Mouse (Mus musculus) forebrain, postnatal 0 days (tissue): ENCODE results near the gene Hebp1. TPM values are rescaled to one million over a fixed set of nuclear protein-coding genes. Genes with fewer than 3 reads are reported as not detected.

Source experiments
- ATAC-seq: fragments of 200-750 bp; cut with Nextera tagmentation; 2 replicates; pipeline ENCODE4 v1.8.0; 2017; ENCODE audit warnings: mild to moderate bottlenecking, moderate library complexity
- DNase-seq: peaks from one replicate; pipeline ENCODE4 v3.0.0-alpha.2; 2015
- H3K27ac ChIP-seq: fragments of 300-500 bp; sonication (generic); 2 replicates; pipeline ENCODE4 v1.5.1; 2014; ENCODE audit warnings: low read depth, mild to moderate bottlenecking, antibody characterized with exemption, low read length, moderate library complexity, mixed read lengths
- H3K27me3 ChIP-seq: fragments of 300-500 bp; sonication (generic); 2 replicates; pipeline ENCODE4 v1.6.1; 2014; ENCODE audit warnings: mild to moderate bottlenecking, low read length, mixed read lengths; ENCODE audit not compliant: insufficient read depth
- H3K36me3 ChIP-seq: fragments of 300-500 bp; sonication (generic); 2 replicates; pipeline ENCODE4 v1.6.1; 2014; ENCODE audit warnings: mild to moderate bottlenecking, moderate library complexity; ENCODE audit not compliant: insufficient read depth
- H3K4me1 ChIP-seq: fragments of 300-500 bp; sonication (generic); 2 replicates; pipeline ENCODE4 v1.6.1; 2014; ENCODE audit warnings: antibody characterized with exemption; ENCODE audit not compliant: insufficient read depth
- H3K4me2 ChIP-seq: fragments of 300-500 bp; sonication (generic); 2 replicates; pipeline ENCODE4 v1.6.1; 2014; ENCODE audit warnings: low read depth, mild to moderate bottlenecking, moderate library complexity
- H3K4me3 ChIP-seq: fragments of 300-500 bp; sonication (generic); 2 replicates; pipeline ENCODE4 v1.5.1; 2014; ENCODE audit warnings: low read depth, low read length, mixed read lengths
- H3K9ac ChIP-seq: fragments of 300-500 bp; sonication (generic); 2 replicates; pipeline ENCODE4 v1.6.1; 2014; ENCODE audit warnings: mild to moderate bottlenecking
- H3K9me3 ChIP-seq: fragments of 300-500 bp; sonication (generic); 2 replicates; pipeline ENCODE4 v1.6.1; 2016; ENCODE audit warnings: low read length
- CTCF ChIP-seq: sonication (generic); IDR thresholded peaks from 2 replicates; pipeline ENCODE4 v1.5.1; 2016; ENCODE audit warnings: antibody characterized with exemption, control low read depth, low read depth
- WGBS: fragments of 180-500 bp; shearing (Covaris S2); extraction: QIAGEN DNeasy Blood & Tissue Kit; methylation state at CpG from one replicate; pipeline ENCODE4 v1.1.7; 2014; 5-methylcytosine and 5-hydroxymethylcytosine counted together
- polyA plus RNA-seq: library from polyadenylated mRNA; unstranded; fragments of >200 nt; fragmentation: Nextera tagmentation; extraction: Ambion mirVana; gene quantifications from 2 replicates; pipeline ENCODE4 v1.2.1, GENCODE M21; 2015
- total RNA-seq: library from RNA; depleted of rRNA; stranded (reverse); fragments of >200 nt; gene quantifications from 2 replicates; pipeline ENCODE4 v1.2.3, GENCODE M21; 2014

The Hebp1 gene
- total and polyA plus RNA-seq, 2 experiments from 2014 or later, result 6.7 to 11.1 TPM

DNA sequence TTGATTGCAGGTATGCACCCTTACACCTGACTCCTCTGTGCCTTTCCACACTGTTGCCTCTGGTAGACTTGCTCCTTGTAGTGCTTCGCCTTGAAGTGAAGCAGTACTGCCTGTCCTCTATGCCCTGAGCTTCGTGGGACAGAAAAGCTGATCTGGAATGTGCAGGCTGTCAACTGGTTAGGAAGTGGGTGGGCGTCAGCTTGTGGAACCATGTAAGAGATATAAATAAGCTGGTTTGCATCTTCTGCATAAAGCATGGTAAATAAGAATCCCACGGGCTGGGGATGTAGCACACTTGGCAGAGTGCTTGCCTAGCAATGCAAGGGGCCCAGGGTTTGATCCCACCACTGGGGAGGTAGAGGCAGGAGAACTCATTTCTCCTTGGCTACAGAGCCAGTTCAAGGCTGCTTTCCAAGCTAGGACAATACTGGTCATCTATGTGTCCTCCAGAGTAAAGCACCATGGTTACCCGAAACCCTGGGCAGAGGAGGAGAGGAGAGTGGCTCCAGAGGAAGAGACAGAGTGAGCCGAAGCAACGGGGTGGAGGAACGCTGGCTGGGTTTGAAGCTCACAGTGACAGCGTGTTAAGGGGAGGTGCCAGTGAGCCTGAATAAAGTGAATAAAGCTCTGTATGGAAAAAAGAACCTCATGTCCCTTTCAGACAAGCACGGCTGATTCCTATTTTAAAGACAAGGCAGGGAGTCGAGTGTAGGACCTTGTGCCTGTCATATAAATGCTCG, 34.8 kb upstream of the Hebp1 start:
- Histone ChIP-seq H3K9ac (no peak overlapping the region), H3K4me3 (no peak overlapping the region), H3K27ac (no peak overlapping the region), H3K36me3 (peaks cover 74% of the 10 kb centered on the region), H3K27me3 (no peaks in the 10 kb centered on the region), H3K4me2 (no peak overlapping the region), H3K9me3 (no peaks in the 10 kb centered on the region), H3K4me1 (no peaks in the 10 kb centered on the region)
- 70% methylated on average over 12 of the region's 12 CpGs for WGBS
- DNase-seq (no peak), ATAC-seq (peak; percentile 28; the same call in 1 of the 2 replicates)
- TF ChIP-seq CTCF, result no peak

DNA sequence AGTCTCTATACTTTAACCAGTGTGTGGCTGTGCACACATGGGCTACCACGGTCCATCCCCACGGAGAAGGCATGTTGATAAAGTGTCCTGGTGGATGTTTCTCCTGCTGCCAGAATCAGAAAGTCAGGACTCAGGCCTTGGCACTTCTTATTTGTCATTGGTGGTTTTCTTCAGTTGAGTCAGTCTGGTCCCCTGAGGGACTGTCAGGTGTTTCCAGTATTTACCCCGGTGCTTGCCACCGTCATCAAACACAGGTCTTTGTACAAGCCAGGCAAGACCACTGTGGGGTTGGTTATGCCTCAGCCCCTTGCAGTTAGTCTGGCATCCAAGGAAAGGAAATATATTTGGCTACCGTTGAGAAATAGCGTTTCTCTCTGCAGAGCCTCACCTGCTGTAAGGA, 32.8 kb upstream of the Hebp1 start:
- 85% methylated on average over 6 of the region's 6 CpGs for WGBS
- Histone ChIP-seq H3K27me3 (no peaks in the 10 kb centered on the region), H3K4me3 (no peak overlapping the region), H3K36me3 (peaks cover 71% of the 10 kb centered on the region), H3K9me3 (no peaks in the 10 kb centered on the region), H3K4me2 (no peak overlapping the region), H3K9ac (no peak overlapping the region), H3K27ac (no peak overlapping the region), H3K4me1 (no peaks in the 10 kb centered on the region)
- TF ChIP-seq CTCF, result no peak
- no peak for ATAC-seq
- no peak for DNase-seq

DNA sequence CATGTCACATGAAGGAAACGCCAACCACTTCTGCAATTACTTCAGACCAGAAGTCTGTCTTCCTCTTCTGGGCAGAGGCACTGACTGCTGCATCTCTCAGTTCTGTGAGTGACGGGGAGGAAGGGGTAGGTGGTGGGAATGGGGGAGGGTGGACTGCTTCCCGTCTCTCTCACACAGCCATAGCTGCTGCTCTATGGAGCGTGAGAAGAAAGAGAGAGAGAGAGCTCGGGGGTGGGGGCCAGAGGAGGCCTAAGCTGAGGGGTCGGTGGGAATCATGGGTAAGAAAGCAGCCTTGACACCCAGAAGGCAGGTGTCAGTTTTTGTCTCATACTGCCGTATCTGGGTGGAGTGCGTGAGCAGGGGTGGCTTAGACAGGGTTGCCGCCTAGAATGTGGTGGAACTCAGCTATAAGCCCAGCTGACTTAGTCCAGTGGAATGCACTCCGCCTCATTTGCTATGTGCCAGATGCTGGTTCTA, 30.7 kb upstream of the Hebp1 start:
- Histone ChIP-seq H3K36me3 (peaks cover 59% of the 10 kb centered on the region), H3K27ac (no peak overlapping the region), H3K9ac (no peak overlapping the region), H3K4me3 (no peak overlapping the region), H3K9me3 (no peaks in the 10 kb centered on the region), H3K4me1 (0 out of 2 replicates have a peak, but pooled peaks cover 4% of the 10 kb centered on the region), H3K4me2 (no peak overlapping the region), H3K27me3 (no peaks in the 10 kb centered on the region)
- WGBS, result 40% methylated on average over 10 of the region's 10 CpGs
- TF ChIP-seq CTCF, result no peak
- ATAC-seq (no peak), DNase-seq (no peak)

DNA sequence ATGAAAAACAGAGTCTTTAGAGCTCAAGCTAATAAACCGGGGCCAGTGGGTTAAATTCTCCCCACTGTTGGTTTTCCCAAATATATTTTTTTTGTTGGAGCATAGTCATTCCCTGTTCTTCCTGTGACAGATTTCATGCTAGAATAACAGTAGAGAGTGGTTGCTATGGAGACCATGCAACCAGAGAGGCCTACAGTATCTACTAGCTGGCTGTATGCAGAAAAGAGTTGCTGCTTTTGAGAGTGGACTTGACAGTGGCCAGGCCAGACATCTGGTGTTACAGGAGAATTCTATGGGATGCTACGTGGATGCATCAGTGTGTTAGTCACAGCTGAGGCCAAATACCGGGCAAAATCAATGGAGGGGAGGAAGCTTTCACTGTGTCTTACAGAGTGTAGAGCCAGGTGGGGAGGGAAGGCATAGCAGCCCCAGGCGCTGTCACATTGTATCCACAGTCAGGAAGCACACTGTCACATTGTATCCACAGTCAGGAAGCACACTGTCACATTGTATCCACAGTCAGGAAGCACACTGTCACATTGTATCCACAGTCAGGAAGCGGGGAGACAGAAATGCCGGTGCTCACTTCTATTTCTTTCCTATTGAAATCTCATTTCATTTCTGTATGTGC, 26.1 kb upstream of the Hebp1 start:
- WGBS, result 58% methylated on average over 6 of the region's 6 CpGs

DNA sequence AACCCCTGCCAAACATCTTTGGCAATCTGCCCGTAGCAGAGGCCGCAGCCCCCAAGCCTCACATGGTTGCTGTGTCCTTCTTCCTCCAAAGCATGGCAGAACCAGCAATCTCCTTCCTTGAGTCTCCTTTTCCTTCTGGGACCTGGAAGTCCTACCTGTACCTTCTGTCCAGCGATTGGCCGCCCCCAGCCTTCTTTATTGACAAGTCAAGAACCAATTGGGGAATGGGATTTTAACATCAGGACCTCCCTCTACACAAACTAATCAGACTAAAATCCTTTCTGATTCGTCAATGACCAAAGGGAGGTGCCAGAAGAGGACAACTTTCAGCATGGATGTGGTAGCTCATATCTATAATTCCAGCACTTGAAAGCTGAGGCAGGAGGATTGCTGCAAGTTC, 22.1 kb upstream of the Hebp1 start:
- ATAC-seq (no peak), DNase-seq (no peak)
- Histone ChIP-seq H3K4me1 (0 out of 2 replicates have a peak, but pooled peaks cover 4% of the 10 kb centered on the region), H3K27me3 (no peaks in the 10 kb centered on the region), H3K4me3 (no peak overlapping the region), H3K4me2 (no peak overlapping the region), H3K9ac (no peak overlapping the region), H3K36me3 (peaks cover 31% of the 10 kb centered on the region), H3K27ac (no peak overlapping the region), H3K9me3 (no peaks in the 10 kb centered on the region)
- WGBS, result 88% methylated on average over 5 of the region's 5 CpGs
- TF ChIP-seq CTCF, result no peak

More for the DNA sequence above, 26.1 kb upstream of the Hebp1 start:
- 0 out of 2 replicates have a peak, but pooled peaks cover 4% of the 10 kb centered on the region for H3K4me1 ChIP-seq
- no peak for TF ChIP-seq CTCF
- no peak overlapping the region for H3K4me3 ChIP-seq
- H3K36me3 ChIP-seq, result peaks cover 48% of the 10 kb centered on the region
- no peaks in the 10 kb centered on the region for H3K9me3 ChIP-seq
- no peak overlapping the region for H3K4me2 ChIP-seq
- H3K27me3 ChIP-seq, result no peaks in the 10 kb centered on the region
- DNase-seq, result peak; percentile 79
- H3K27ac ChIP-seq, result peak overlapping the region; percentile 77
- no peak overlapping the region for H3K9ac ChIP-seq
- ATAC-seq, result peak; percentile 95

DNA sequence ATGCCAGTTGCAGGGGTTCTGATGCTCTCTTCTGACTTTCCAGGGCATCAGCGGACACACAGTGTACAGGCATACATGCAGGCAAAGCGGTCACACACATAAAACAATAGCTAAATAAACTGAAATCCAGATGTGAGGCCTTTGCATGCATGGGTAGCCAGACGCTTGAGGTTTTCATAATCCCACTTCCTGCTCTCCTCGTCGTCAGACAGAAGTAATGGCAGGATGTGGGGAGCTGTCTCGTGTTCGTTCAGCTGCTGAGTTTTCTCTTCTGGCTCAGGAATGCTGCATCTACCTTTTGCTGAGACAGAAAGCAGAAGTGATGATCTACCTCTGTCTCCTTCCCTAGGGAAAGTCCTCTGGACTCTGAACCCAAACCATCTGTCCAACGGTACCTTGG, 20.5 kb upstream of the Hebp1 start:
- Histone ChIP-seq H3K4me2 (no peak overlapping the region), H3K27me3 (no peaks in the 10 kb centered on the region), H3K36me3 (peaks cover 31% of the 10 kb centered on the region), H3K4me1 (no peaks in the 10 kb centered on the region), H3K9me3 (no peaks in the 10 kb centered on the region), H3K4me3 (no peak overlapping the region), H3K9ac (no peak overlapping the region), H3K27ac (no peak overlapping the region)
- 81% methylated on average over 8 of the region's 8 CpGs for WGBS
- no peak for TF ChIP-seq CTCF
- DNase-seq (no peak), ATAC-seq (no peak)

DNA sequence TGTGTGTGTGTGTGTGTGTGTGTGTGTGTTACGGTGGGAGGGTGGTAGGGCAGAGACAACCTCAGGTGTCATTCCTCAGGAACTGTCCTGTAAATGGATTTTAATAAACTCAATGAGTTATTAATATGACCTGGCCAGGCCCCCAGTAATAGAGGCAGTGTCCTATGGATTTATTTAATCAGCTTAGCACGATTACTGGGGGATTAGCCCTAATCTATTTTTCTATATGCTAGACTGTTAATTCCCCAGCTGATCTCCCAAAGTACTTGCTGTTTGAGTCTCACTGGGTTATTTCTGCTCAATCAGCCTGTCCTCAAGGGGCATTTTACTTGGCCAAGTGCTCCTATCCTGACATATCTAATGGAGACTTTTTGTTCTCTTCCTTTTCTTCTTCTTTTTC, 14.8 kb upstream of the Hebp1 start:
- TF ChIP-seq CTCF, result no peak
- Histone ChIP-seq H3K9me3 (no peaks in the 10 kb centered on the region), H3K4me3 (no peak overlapping the region), H3K4me2 (no peak overlapping the region), H3K4me1 (no peaks in the 10 kb centered on the region), H3K27ac (no peak overlapping the region), H3K36me3 (peaks cover 26% of the 10 kb centered on the region), H3K27me3 (no peaks in the 10 kb centered on the region), H3K9ac (no peak overlapping the region)
- ATAC-seq (no peak), DNase-seq (no peak)
- 71% methylated on average over 1 of the region's 2 CpGs for WGBS
